Mouse (Mus musculus) kidney, postnatal 0 days (tissue): ENCODE measurements around the gene Pum3. TPM values are rescaled to one million over a fixed set of nuclear protein-coding genes. Genes with fewer than 3 reads are reported as not detected.

ENCODE experiments used
- ATAC-seq: fragments of 200-750 bp; cut with Nextera tagmentation; replicated peaks from 2 replicates; pipeline ENCODE4 v1.8.0; 2017; ENCODE audit warnings: low read depth, moderate number of reproducible peaks, moderate TSS enrichment, moderate library complexity; ENCODE audit not compliant: low FRiP score
- DNase-seq: peaks from one replicate; pipeline ENCODE4 v3.0.0-alpha.2; 2016; ENCODE audit warnings: low spot score
- H3K27ac ChIP-seq: fragments of 300-500 bp; sonication (generic); 2 replicates; pipeline ENCODE4 v1.5.1; 2014; ENCODE audit warnings: mild to moderate bottlenecking
- H3K27me3 ChIP-seq: fragments of 300-500 bp; sonication (generic); 2 replicates; pipeline ENCODE4 v1.6.1; 2014; ENCODE audit warnings: low read length, mixed read lengths; ENCODE audit not compliant: insufficient read depth
- H3K36me3 ChIP-seq: fragments of 300-500 bp; sonication (generic); 2 replicates; pipeline ENCODE4 v1.6.1; 2014; ENCODE audit warnings: low read length, mixed read lengths; ENCODE audit not compliant: insufficient read depth
- H3K4me1 ChIP-seq: fragments of 300-500 bp; sonication (generic); replicated peaks from 2 replicates; pipeline ENCODE4 v1.6.1; 2014; ENCODE audit warnings: antibody characterized with exemption, low read length, mixed read lengths; ENCODE audit not compliant: insufficient read depth
- H3K4me2 ChIP-seq: fragments of 300-500 bp; sonication (generic); 2 replicates; pipeline ENCODE4 v1.6.1; 2014; ENCODE audit warnings: mild to moderate bottlenecking, low read length, moderate library complexity, mixed read lengths
- H3K4me3 ChIP-seq: fragments of 300-500 bp; sonication (generic); replicated peaks from 2 replicates; pipeline ENCODE4 v1.5.1; 2014; ENCODE audit warnings: low read depth, low read length
- H3K9ac ChIP-seq: fragments of 300-500 bp; sonication (generic); 2 replicates; pipeline ENCODE4 v1.6.1; 2014; ENCODE audit warnings: low read depth, low read length
- H3K9me3 ChIP-seq: fragments of 300-500 bp; sonication (generic); replicated peaks from 2 replicates; pipeline ENCODE4 v1.6.1; 2016; ENCODE audit warnings: low read length, inconsistent platforms, mixed read lengths
- CTCF ChIP-seq: IDR thresholded peaks from 2 replicates; pipeline ENCODE4 v1.5.1; 2016; ENCODE audit warnings: antibody characterized with exemption, low read depth, mild to moderate bottlenecking, moderate library complexity
- WGBS: fragments of 180-500 bp; shearing (Covaris S2); extraction: QIAGEN DNeasy Blood & Tissue Kit; methylation state at CpG from one replicate; pipeline ENCODE4 v1.1.7; 2014; 5-methylcytosine and 5-hydroxymethylcytosine counted together
- polyA plus RNA-seq: library from polyadenylated mRNA; unstranded; fragments of >200 nt; fragmentation: Nextera tagmentation; extraction: Ambion mirVana; gene quantifications from 2 replicates; pipeline ENCODE4 v1.2.1, GENCODE M21; 2015

Pum3 gene
- polyA plus RNA-seq, 1 experiment from 2014 or later: 105 TPM

DNA sequence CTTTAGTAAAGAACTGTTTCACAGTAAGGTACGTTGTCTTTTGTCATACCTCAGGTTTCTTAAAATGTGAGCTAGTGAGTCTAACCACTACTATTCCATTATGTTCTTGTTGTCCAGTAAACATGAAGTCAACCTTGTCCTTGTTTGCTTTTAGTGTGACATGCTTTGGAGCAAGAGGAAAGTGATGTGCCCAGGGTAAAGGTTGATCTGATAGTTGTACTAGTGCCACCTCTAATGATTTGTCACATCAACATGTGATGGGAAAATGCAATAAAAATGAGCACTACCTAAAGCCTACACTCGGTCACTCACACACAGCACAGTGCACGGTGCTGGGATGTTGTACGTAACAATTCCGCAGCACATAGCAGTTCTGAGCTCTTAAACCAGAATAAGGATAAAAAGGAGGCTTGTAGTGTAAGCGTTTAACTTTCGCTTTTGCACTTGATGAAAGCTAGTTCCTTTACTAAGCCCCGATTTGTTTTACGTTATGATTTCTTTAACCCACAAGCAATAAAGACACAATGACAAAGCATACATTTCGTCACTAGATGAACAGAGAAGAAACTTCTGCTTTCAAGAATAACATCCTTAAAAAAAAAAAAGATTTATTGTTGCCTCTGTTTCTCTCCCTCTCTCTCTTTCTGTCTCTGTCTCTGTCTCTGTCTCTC is 8.5 kb upstream of the Pum3 start:
- 70% methylated on average over 10 of the region's 10 CpGs for WGBS
- DNase-seq (no peak), ATAC-seq (no peak)
- no peak overlapping the region for H3K4me2 ChIP-seq
- H3K4me3 ChIP-seq: no peak overlapping the region
- H3K36me3 ChIP-seq: no peaks in the 10 kb centered on the region
- H3K9ac ChIP-seq: no peak overlapping the region
- no peaks in the 10 kb centered on the region for H3K27me3 ChIP-seq
- no peaks in the 10 kb centered on the region for H3K9me3 ChIP-seq
- TF ChIP-seq CTCF: no peak
- no peaks in the 10 kb centered on the region for H3K4me1 ChIP-seq
- H3K27ac ChIP-seq: no peak overlapping the region

DNA sequence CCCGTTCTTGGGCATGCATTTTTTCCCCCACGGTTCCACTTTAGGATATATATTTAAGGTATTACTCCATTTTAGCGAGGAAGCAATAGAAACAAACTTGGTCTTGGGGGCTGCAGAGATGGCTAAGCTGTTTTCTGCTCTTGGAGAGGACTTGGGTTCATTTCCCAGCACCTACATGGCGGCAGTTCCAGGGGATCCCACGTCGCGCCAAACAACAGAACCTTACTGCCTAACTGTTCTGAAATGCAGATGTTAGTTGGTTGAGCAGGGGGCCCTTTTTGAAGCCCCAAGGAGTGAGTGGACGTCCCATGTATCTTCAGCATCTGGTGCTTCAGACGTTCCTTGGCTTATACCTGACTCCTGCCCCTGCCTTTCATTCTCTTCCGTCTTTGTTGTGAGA is 781 bp upstream of the Pum3 start:
- Histone ChIP-seq H3K27me3 (no peaks in the 10 kb centered on the region), H3K4me1 (peaks cover 14% of the 10 kb centered on the region; the same call in 1 of the 2 replicates), H3K27ac (peak overlapping the region; percentile 93), H3K4me3 (peak overlapping the region; percentile 89), H3K36me3 (peaks cover under 1% of the 10 kb centered on the region; the same call in 1 of the 2 replicates), H3K9ac (peak overlapping the region; percentile 70), H3K4me2 (peak overlapping the region; percentile 84), H3K9me3 (no peaks in the 10 kb centered on the region)
- DNase-seq (peak; percentile 40), ATAC-seq (no peak)
- no peak for TF ChIP-seq CTCF
- under 1% methylated on average over 10 of the region's 10 CpGs for WGBS

DNA sequence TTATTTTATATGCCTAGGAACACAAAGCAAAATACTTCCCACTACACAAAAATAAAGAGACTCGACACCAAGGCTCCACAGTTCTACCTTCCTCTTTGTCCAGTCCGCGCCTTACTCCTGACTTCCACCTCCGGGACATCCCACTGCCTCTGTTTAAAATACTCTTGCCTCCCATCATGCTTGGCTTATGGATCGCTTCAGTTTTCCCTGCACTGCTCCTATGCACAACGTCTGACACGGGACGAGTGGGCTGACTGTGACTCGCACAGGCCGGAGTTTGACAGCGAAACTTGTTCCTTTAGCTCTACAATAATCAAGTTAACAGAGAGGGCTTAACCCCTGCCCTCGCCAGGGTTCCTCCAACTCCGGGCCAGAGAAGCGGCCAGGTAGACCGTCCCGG is 344 bp downstream of the Pum3 start:
- H3K36me3 ChIP-seq: peaks cover 12% of the 10 kb centered on the region
- peak overlapping the region; percentile 89 for H3K4me3 ChIP-seq
- no peaks in the 10 kb centered on the region for H3K27me3 ChIP-seq
- ATAC-seq: peak; percentile 4; the same call in 1 of the 2 replicates
- TF ChIP-seq CTCF: no peak
- peak; percentile 53 for DNase-seq
- H3K4me1 ChIP-seq: peaks cover 14% of the 10 kb centered on the region; the same call in 1 of the 2 replicates
- peak overlapping the region; percentile 79 for H3K4me2 ChIP-seq
- under 1% methylated on average over 16 of the region's 16 CpGs for WGBS
- no peaks in the 10 kb centered on the region for H3K9me3 ChIP-seq
- peak overlapping the region; percentile 72 for H3K9ac ChIP-seq
- H3K27ac ChIP-seq: peak overlapping the region; percentile 77

DNA sequence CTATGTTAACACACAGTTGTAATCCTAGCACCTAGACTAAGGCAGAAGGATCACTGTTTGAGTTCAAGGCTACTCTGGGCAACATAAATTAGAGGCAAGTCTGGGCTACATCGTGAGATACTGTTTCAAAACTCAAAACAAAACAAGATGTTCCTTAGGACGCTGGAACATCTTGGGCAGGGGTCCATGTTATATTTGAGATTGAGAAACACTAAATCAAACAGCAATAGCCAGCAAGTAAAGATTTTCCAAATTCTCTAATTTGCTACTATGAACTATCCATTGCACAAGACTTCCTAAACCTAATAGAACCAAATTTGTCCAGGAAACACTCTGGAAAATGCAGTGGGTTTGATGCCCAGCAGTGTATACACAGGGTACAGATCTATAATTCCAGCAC is 1.8 kb downstream of the Pum3 start:
- 49% methylated on average over 2 of the region's 2 CpGs for WGBS
- no peak overlapping the region for H3K27ac ChIP-seq
- TF ChIP-seq CTCF: no peak
- H3K4me1 ChIP-seq: peaks cover 14% of the 10 kb centered on the region; the same call in 1 of the 2 replicates
- no peak for ATAC-seq
- no peak overlapping the region for H3K9ac ChIP-seq
- H3K9me3 ChIP-seq: no peaks in the 10 kb centered on the region
- peaks cover 24% of the 10 kb centered on the region for H3K36me3 ChIP-seq
- DNase-seq: no peak
- H3K27me3 ChIP-seq: no peaks in the 10 kb centered on the region
- H3K4me3 ChIP-seq: no peak overlapping the region
- no peak overlapping the region for H3K4me2 ChIP-seq

DNA sequence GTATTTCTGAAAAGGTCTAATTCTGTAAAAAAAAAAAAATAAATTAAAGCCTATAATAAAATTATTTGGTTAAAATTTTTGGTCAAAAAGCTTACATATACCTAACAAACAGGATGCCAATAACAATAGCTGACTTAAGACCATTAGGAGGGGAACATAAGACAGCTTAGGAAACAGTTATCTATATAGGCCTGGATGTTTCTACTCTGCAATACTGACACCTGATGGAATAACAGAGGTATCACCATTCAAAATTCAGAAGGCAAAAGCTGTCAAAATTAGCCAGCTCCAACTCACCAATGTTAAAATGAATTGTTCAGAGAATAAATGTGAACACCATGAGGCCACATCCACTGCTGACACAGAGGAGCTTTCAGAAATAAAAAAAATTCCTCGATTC is 3.2 kb downstream of the Pum3 start:
- H3K4me2 ChIP-seq: no peak overlapping the region
- no peak overlapping the region for H3K4me3 ChIP-seq
- no peak for ATAC-seq
- peak; percentile 64 for TF ChIP-seq CTCF
- peaks cover 14% of the 10 kb centered on the region; the same call in 1 of the 2 replicates for H3K4me1 ChIP-seq
- DNase-seq: peak; percentile 76
- WGBS: 71% methylated on average over 1 of the region's 1 CpGs
- H3K27ac ChIP-seq: no peak overlapping the region
- H3K27me3 ChIP-seq: no peaks in the 10 kb centered on the region
- H3K9me3 ChIP-seq: no peaks in the 10 kb centered on the region
- H3K36me3 ChIP-seq: peaks cover 36% of the 10 kb centered on the region
- H3K9ac ChIP-seq: no peak overlapping the region

DNA sequence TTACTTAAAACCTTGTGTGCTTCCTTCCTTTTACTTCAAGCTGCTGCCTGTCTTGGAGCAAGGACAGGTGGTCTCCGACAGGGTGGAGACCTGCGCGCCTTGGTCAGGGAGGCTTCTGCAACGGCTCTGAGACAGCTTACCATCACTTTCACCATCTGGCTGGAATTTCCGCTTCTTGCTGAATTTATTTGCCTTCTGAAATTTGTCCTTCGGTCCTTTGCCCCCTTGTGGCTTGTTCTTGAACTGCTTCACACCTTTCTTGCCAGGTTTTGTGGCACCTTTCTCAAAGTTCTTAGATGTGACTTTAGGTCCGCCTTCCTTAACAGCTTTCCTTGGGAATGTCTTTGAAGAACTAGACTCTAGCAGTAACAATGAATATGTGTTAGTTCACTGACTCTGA is 4.0 kb downstream of the Pum3 start:
- H3K27me3 ChIP-seq: no peaks in the 10 kb centered on the region
- ATAC-seq: no peak
- peak; percentile 74 for TF ChIP-seq CTCF
- no peak overlapping the region for H3K4me2 ChIP-seq
- no peak overlapping the region for H3K4me3 ChIP-seq
- 54% methylated on average over 7 of the region's 7 CpGs for WGBS
- peak; percentile 58 for DNase-seq
- H3K36me3 ChIP-seq: peaks cover 43% of the 10 kb centered on the region
- no peaks in the 10 kb centered on the region for H3K9me3 ChIP-seq
- H3K4me1 ChIP-seq: peaks cover 7% of the 10 kb centered on the region; the same call in 1 of the 2 replicates
- H3K27ac ChIP-seq: no peak overlapping the region
- H3K9ac ChIP-seq: no peak overlapping the region
